Mouse (Mus musculus): ENCODE results near the gene Fer1l4. TPM values are rescaled to one million over a fixed set of nuclear protein-coding genes. Genes with fewer than 3 reads are reported as not detected.

Gene Fer1l4
- polyA plus RNA-seq, 1 experiment from 2014 or later: 1.6 TPM

DNA sequence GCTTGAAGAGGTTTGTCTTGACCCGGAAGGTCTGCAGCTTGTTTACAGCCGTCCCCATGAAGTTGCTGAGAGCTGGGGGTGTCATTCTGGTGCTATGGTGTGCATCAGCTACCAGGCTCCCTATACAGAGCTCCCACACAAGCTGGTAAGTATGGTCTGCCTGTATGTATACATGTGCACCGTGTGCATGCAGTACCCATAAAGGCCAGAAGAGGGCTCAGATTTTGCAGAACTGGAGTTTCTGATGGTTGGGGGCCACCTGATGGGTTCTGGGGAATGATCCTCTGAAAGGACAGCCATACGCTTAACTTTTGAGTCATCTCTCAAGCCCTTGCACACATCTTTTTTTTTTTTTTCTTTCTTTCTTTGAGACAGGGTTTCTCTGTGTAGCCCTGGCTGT lies 47.4 kb downstream of the Fer1l4 start:
- Histone ChIP-seq H3K4me3 (replicated peaks) (no peak overlapping the region), H3K36me3 (peaks cover 6% of the 10 kb centered on the region; the same call in 1 of the 2 replicates), H3K9me3 (no peaks in the 10 kb centered on the region), H3K4me1 (0 out of 2 replicates have a peak, but pooled peaks cover 8% of the 10 kb centered on the region), H3K27ac (no peak overlapping the region), H3K4me2 (no peak overlapping the region), H3K27me3 (replicated peaks) (no peaks in the 10 kb centered on the region), H3K9ac (no peak overlapping the region)
- 96% methylated on average over 4 of the region's 4 CpGs for WGBS
- ATAC-seq (ENCODE audit: insufficient read depth, low FRiP score, low read depth): no peak

DNA sequence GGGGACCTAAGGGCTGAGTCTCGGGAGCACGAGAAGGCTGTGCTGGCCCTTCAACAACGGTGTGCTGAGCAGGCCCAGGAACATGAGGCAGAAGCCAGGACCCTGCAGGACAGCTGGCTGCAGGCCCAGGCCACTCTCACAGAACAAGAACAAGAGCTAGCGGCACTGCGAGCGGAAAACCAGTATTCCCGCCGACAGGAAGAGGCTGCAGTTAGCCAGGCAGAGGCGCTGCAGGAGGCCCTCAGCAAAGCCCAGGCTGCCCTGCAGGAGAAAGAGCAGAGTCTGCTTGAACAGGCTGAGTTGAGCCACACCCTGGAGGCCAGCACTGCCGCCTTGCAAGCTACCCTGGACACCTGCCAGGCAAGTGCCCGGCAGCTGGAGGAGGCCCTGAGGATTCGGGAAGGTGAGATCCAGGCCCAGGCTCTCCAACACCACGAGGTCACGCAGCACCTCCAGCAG lies 60.9 kb downstream of the Fer1l4 start:
- Histone ChIP-seq H3K36me3 (peaks cover 76% of the 10 kb centered on the region), H3K9me3 (no peaks in the 10 kb centered on the region), H3K4me2 (no peak overlapping the region), H3K4me1 (no peaks in the 10 kb centered on the region), H3K27ac (no peak overlapping the region), H3K27me3 (replicated peaks) (no peaks in the 10 kb centered on the region), H3K9ac (no peak overlapping the region), H3K4me3 (replicated peaks) (no peak overlapping the region)
- peak; percentile 59 for ATAC-seq (ENCODE audit: insufficient read depth, low FRiP score, low read depth)
- WGBS: 72% methylated on average over 14 of the region's 14 CpGs

- no peak for ATAC-seq (ENCODE audit: insufficient read depth, low FRiP score, low read depth)
- H3K27ac ChIP-seq: no peak overlapping the region
Observed at GRCm38 (mm10) chr2:155991151-155991550, 61.6 kb downstream of the Fer1l4 start.

GRCm38 (mm10) chr2:155989085-155989484 lies 63.7 kb downstream of the Fer1l4 start:
- no peaks in the 10 kb centered on the region for H3K9me3 ChIP-seq
- ATAC-seq (ENCODE audit: insufficient read depth, low FRiP score, low read depth): peak; percentile 91
- 58% methylated on average over 4 of the region's 4 CpGs for whole genome bisulfite sequencing

More at GRCm38 (mm10) chr2:155991151-155991550, 61.6 kb downstream of the Fer1l4 start:
- Histone ChIP-seq H3K9ac (no peak overlapping the region), H3K27me3 (replicated peaks) (no peaks in the 10 kb centered on the region), H3K36me3 (peaks cover 73% of the 10 kb centered on the region), H3K4me2 (no peak overlapping the region), H3K4me3 (replicated peaks) (no peak overlapping the region), H3K9me3 (no peaks in the 10 kb centered on the region), H3K4me1 (no peaks in the 10 kb centered on the region)
- WGBS: 92% methylated on average over 10 of the region's 10 CpGs

GRCm38 (mm10) chr2:155987131-155987530 lies 65.6 kb downstream of the Fer1l4 start:
- Histone ChIP-seq H3K36me3 (peaks cover 63% of the 10 kb centered on the region), H3K4me3 (replicated peaks) (no peak overlapping the region), H3K27ac (no peak overlapping the region), H3K27me3 (replicated peaks) (no peaks in the 10 kb centered on the region), H3K4me1 (no peaks in the 10 kb centered on the region), H3K4me2 (no peak overlapping the region), H3K9me3 (no peaks in the 10 kb centered on the region), H3K9ac (no peak overlapping the region)
- 91% methylated on average over 6 of the region's 6 CpGs for WGBS
- ATAC-seq (ENCODE audit: insufficient read depth, low FRiP score, low read depth): no peak

More at GRCm38 (mm10) chr2:155989085-155989484, 63.7 kb downstream of the Fer1l4 start:
- H3K4me2 ChIP-seq: no peak overlapping the region
- no peak overlapping the region for H3K27ac ChIP-seq
- peaks cover 69% of the 10 kb centered on the region for H3K36me3 ChIP-seq
- no peaks in the 10 kb centered on the region for H3K4me1 ChIP-seq
- no peaks in the 10 kb centered on the region for H3K27me3 ChIP-seq (replicated peaks)
- H3K4me3 ChIP-seq (replicated peaks): no peak overlapping the region
- no peak overlapping the region for H3K9ac ChIP-seq

DNA sequence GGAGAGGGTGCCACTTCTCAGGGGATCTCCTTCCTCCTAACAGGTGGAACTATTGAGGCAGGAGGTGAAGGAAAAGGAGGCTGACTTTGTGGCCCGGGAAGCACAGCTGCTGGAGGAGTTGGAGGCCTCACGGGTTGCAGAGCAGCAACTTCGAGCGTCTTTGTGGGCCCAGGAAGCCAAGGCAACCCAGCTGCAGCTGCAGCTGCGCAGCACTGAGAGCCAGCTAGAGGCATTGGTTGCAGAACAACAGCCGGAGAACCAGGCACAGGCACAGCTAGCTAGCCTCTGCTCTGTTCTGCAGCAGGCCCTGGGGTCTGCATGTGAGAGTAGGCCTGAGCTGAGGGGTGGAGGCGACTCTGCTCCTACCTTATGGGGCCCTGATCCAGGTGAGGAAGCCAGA lies 67.0 kb downstream of the Fer1l4 start:
- H3K9ac ChIP-seq: no peak overlapping the region
- 91% methylated on average over 7 of the region's 7 CpGs for WGBS
- H3K4me2 ChIP-seq: no peak overlapping the region
- H3K4me1 ChIP-seq: no peaks in the 10 kb centered on the region
- no peaks in the 10 kb centered on the region for H3K27me3 ChIP-seq (replicated peaks)
- H3K9me3 ChIP-seq: no peaks in the 10 kb centered on the region
- no peak overlapping the region for H3K27ac ChIP-seq
- no peak overlapping the region for H3K4me3 ChIP-seq (replicated peaks)
- ATAC-seq (ENCODE audit: insufficient read depth, low FRiP score, low read depth): no peak
- peaks cover 61% of the 10 kb centered on the region for H3K36me3 ChIP-seq

DNA sequence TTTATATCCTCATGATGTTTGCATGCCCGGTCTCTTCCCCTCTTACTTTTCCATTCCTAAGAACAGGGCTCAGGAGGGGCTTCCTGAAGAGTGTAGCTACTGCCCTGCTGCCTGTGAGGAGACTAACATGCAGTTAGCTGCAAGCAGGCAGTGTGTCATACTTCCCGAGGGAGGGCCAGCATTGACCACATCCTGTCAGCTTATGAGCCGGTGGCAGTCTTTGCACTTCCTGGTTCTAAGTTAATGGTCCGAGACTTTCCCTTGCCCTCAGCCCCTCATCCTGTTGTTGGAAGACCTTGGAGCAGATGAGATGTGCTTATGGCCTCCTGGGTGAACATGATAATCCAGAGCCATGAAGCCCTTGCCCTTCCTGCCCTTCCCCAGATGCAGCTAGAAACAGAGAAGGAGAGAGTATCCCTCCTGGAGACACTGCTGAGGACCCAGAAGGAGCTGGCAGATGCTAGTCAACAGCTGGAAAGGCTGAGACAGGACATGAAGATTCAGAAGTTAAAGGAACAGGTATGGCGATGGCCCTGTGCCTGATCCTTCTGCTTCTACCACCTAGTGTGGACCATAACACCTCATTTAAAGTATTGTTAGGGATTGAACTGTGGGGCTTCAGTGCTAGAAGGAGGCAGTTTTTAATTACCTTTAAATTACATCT lies 73.3 kb downstream of the Fer1l4 start:
- H3K36me3 ChIP-seq: peaks cover 74% of the 10 kb centered on the region

DNA sequence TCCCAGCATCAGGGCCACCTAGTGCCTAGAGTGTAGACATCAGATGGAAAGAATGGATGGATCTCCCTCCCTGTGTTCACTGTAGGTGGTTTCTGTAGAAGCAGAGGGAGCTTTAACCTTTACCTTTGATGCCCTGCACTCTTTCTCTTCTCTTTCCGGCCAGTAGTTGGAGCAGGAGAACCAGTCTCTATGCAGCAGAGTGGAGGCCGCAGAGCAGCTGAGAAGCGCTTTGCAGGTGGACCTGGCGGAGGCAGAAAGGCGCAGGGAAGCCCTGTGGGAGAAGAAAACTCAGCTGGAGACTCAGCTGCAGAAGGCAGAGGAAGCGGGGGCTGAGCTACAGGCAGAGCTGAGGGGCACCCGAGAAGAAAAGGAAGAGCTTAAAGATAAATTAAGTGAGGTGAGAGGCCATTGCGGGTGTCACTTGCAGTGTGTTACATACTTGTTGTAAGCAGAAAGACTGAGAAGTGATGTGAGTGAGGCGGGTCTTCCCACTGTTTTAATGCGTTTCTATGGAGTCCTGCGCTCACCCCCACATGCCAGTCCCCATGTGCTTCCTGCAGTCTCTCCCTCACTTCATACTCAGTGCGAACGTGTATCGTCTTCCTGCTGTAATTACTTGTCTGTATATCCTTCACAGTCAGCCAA lies 78.5 kb downstream of the Fer1l4 start:
- Histone ChIP-seq H3K36me3 (peaks cover 67% of the 10 kb centered on the region), H3K27ac (no peak overlapping the region), H3K27me3 (replicated peaks) (no peaks in the 10 kb centered on the region), H3K4me3 (replicated peaks) (no peak overlapping the region), H3K9me3 (no peaks in the 10 kb centered on the region), H3K4me1 (no peaks in the 10 kb centered on the region), H3K9ac (no peak overlapping the region), H3K4me2 (no peak overlapping the region)
- no peak for ATAC-seq (ENCODE audit: insufficient read depth, low FRiP score, low read depth)
- 74% methylated on average over 14 of the region's 14 CpGs for WGBS

More for the DNA sequence above, 73.3 kb downstream of the Fer1l4 start:
- no peak overlapping the region for H3K9ac ChIP-seq
- H3K27me3 ChIP-seq (replicated peaks): no peaks in the 10 kb centered on the region
- no peak overlapping the region for H3K4me2 ChIP-seq
- ATAC-seq (ENCODE audit: insufficient read depth, low FRiP score, low read depth): no peak
- no peaks in the 10 kb centered on the region for H3K9me3 ChIP-seq
- WGBS: 80% methylated on average over 5 of the region's 5 CpGs
- H3K4me3 ChIP-seq (replicated peaks): no peak overlapping the region
- no peaks in the 10 kb centered on the region for H3K4me1 ChIP-seq
- no peak overlapping the region for H3K27ac ChIP-seq

DNA sequence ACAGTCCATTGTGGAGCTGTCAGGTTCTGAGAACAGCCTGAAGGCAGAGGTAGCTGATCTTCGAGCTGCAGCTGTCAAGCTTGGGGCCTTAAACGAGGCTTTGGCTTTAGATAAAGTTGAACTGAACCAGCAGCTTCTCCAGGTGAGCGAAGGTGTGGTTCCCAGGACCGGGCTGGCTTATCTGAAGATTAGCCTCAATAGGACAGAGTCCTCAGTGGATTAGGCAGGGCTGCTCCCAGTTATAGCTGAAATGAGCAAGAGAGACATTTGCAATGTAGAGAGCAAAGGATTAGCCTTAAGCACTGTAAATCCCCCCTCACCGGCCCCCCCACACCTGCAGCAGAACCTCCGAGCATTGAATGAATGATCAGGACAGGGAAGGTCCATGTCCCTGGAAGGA lies 79.4 kb downstream of the Fer1l4 start:
- Histone ChIP-seq H3K36me3 (peaks cover 70% of the 10 kb centered on the region), H3K27me3 (replicated peaks) (no peaks in the 10 kb centered on the region), H3K9me3 (no peaks in the 10 kb centered on the region), H3K4me2 (no peak overlapping the region), H3K4me1 (no peaks in the 10 kb centered on the region), H3K4me3 (replicated peaks) (no peak overlapping the region), H3K9ac (no peak overlapping the region), H3K27ac (no peak overlapping the region)
- 74% methylated on average over 6 of the region's 6 CpGs for WGBS
- no peak for ATAC-seq (ENCODE audit: insufficient read depth, low FRiP score, low read depth)

Other genes starting within 250 kb of the Fer1l4 start
- gene BC029722, start 233.5 kb downstream of the Fer1l4 start, polyA plus RNA-seq (2015; fragmentation: Nextera tagmentation; extraction: Ambion mirVana): 20.8 and 23.9 TPM in 2 replicates
- gene Eif6, start 226.0 kb downstream of the Fer1l4 start, polyA plus RNA-seq (2015; fragmentation: Nextera tagmentation; extraction: Ambion mirVana): 212 and 227 TPM in 2 replicates
- gene Fam83c, start 218.1 kb downstream of the Fer1l4 start, polyA plus RNA-seq (2015; fragmentation: Nextera tagmentation; extraction: Ambion mirVana): 2.4 and 2.8 TPM in 2 replicates
- gene Uqcc1, start 122.6 kb downstream of the Fer1l4 start, polyA plus RNA-seq (2015; fragmentation: Nextera tagmentation; extraction: Ambion mirVana): 64.5 and 72.0 TPM in 2 replicates
- not detected in 2 replicates for gene Gm15557, start 112.2 kb downstream of the Fer1l4 start, polyA plus RNA-seq (2015; fragmentation: Nextera tagmentation; extraction: Ambion mirVana)
- gene Gdf5, start 107.6 kb downstream of the Fer1l4 start, polyA plus RNA-seq (2015; fragmentation: Nextera tagmentation; extraction: Ambion mirVana): 0.67 and 0.69 TPM in 2 replicates
- gene Cep250, start 96.5 kb downstream of the Fer1l4 start, polyA plus RNA-seq (2015; fragmentation: Nextera tagmentation; extraction: Ambion mirVana): 21.3 and 22.8 TPM in 2 replicates
- gene 6430550D23Rik, start 45.0 kb downstream of the Fer1l4 start, polyA plus RNA-seq (2015; fragmentation: Nextera tagmentation; extraction: Ambion mirVana): 1.3 and 1.4 TPM in 2 replicates
- 206 and 222 TPM in 2 replicates for gene Ergic3, start 44.9 kb downstream of the Fer1l4 start, polyA plus RNA-seq (2015; fragmentation: Nextera tagmentation; extraction: Ambion mirVana)
- 2.5 and 3.3 TPM in 2 replicates for gene Spag4, start 12.2 kb upstream of the Fer1l4 start, polyA plus RNA-seq (2015; fragmentation: Nextera tagmentation; extraction: Ambion mirVana)
- 51.6 and 52.9 TPM in 2 replicates for gene Cpne1, start 59.0 kb upstream of the Fer1l4 start, polyA plus RNA-seq (2015; fragmentation: Nextera tagmentation; extraction: Ambion mirVana)
- 18.4 and 27.0 TPM in 2 replicates for gene Rbm12, start 59.0 kb upstream of the Fer1l4 start, polyA plus RNA-seq (2015; fragmentation: Nextera tagmentation; extraction: Ambion mirVana)
- 12.6 and 12.9 TPM in 2 replicates for gene Gm28036, start 74.1 kb upstream of the Fer1l4 start, polyA plus RNA-seq (2015; fragmentation: Nextera tagmentation; extraction: Ambion mirVana)
- 350 and 376 TPM in 2 replicates for gene Romo1, start 91.1 kb upstream of the Fer1l4 start, polyA plus RNA-seq (2015; fragmentation: Nextera tagmentation; extraction: Ambion mirVana)
- gene Nfs1, start 91.2 kb upstream of the Fer1l4 start, polyA plus RNA-seq (2015; fragmentation: Nextera tagmentation; extraction: Ambion mirVana): 50.0 and 54.2 TPM in 2 replicates
- 585 and 589 TPM in 2 replicates for gene Rbm39, start 127.3 kb upstream of the Fer1l4 start, polyA plus RNA-seq (2015; fragmentation: Nextera tagmentation; extraction: Ambion mirVana)
- gene Phf20, start 143.5 kb upstream of the Fer1l4 start, polyA plus RNA-seq (2015; fragmentation: Nextera tagmentation; extraction: Ambion mirVana): 55.5 and 69.4 TPM in 2 replicates